Mouse (Mus musculus): Measurements from ENCODE around the gene Lima1. TPM values are rescaled to one million over a fixed set of nuclear protein-coding genes. Genes with fewer than 3 reads are reported as not detected.

Lima1 gene
- total RNA-seq, 1 experiment, result 69.9 TPM

- no peak overlapping the region for H3K27ac ChIP-seq (ENCODE audit: insufficient read depth, low read depth, low read length, poor library complexity, severe bottlenecking)
- H3K4me1 ChIP-seq (ENCODE audit: control insufficient read depth in 2 of 2, insufficient read depth in 2 of 2, low read length in 2 of 2, poor library complexity in 1 of 2), result peaks cover 0 to 7% of the 10 kb centered on the region in 2 experiments; a peak in 2 of 4 replicates
- H3K9ac ChIP-seq (ENCODE audit: insufficient read depth, low read depth, low read length, poor library complexity, severe bottlenecking), result no peak overlapping the region
- H3K4me3 ChIP-seq (ENCODE audit: insufficient read depth in 1 of 2, low read depth in 1 of 2, low read length in 2 of 2, poor library complexity in 1 of 2, severe bottlenecking in 1 of 2), result no peak overlapping the region
- TF ChIP-seq ZC3H11A (IDR thresholded peaks at IDR 0.05; ENCODE audit: borderline replicate concordance, low read depth, low read length) (no peak), HCFC1 (IDR thresholded peaks at IDR 0.05; ENCODE audit: borderline replicate concordance, insufficient read depth, low read length) (no peak), CHD2 (IDR thresholded peaks at IDR 0.05; ENCODE audit: low read depth, low read length) (no peak), MAFK (IDR thresholded peaks at IDR 0.05; ENCODE audit: insufficient read depth, low read depth, low read length) (no peak), ZNF384 (IDR thresholded peaks at IDR 0.05; ENCODE audit: low read depth, low read length) (no peak)
- no peaks in the 10 kb centered on the region for H3K9me3 ChIP-seq (ENCODE audit: control insufficient read depth, insufficient read depth, low read depth, low read length)
- DNase-seq (ENCODE audit: low read depth, low spot score), result no peak
- H3K36me3 ChIP-seq (ENCODE audit: control insufficient read depth, insufficient read depth, low read length, poor library complexity, severe bottlenecking), result peaks cover 24% of the 10 kb centered on the region; the same call in 1 of the 2 replicates
- in situ Hi-C loops (cut with MboI; ENCODE audit: low sequenced_read_pairs in 2 of 2, unreplicated experiment in 2 of 2), result no loop called here
Observed at GRCm38 (mm10) chr15:99865046-99865445, 10.2 kb downstream of the Lima1 start.

GRCm38 (mm10) chr15:99863786-99864185, 11.5 kb downstream of the Lima1 start:
- Histone ChIP-seq H3K27ac (ENCODE audit: insufficient read depth, low read depth, low read length, poor library complexity, severe bottlenecking) (no peak overlapping the region), H3K9ac (ENCODE audit: insufficient read depth, low read depth, low read length, poor library complexity, severe bottlenecking) (no peak overlapping the region), H3K4me3 (ENCODE audit: insufficient read depth in 1 of 2, low read depth in 1 of 2, low read length in 2 of 2, poor library complexity in 1 of 2, severe bottlenecking in 1 of 2) (no peak overlapping the region), H3K36me3 (ENCODE audit: control insufficient read depth, insufficient read depth, low read length, poor library complexity, severe bottlenecking) (peaks cover 23% of the 10 kb centered on the region; the same call in 1 of the 2 replicates), H3K9me3 (ENCODE audit: control insufficient read depth, insufficient read depth, low read depth, low read length) (no peaks in the 10 kb centered on the region), H3K4me1 (ENCODE audit: control insufficient read depth in 2 of 2, insufficient read depth in 2 of 2, low read length in 2 of 2, poor library complexity in 1 of 2) (peaks cover 0 to 7% of the 10 kb centered on the region in 2 experiments; a peak in 2 of 4 replicates)
- in situ Hi-C loops (cut with MboI; ENCODE audit: low sequenced_read_pairs in 2 of 2, unreplicated experiment in 2 of 2), result no loop called here
- DNase-seq (ENCODE audit: low read depth, low spot score), result no peak
- TF ChIP-seq MAFK (IDR thresholded peaks at IDR 0.05; ENCODE audit: insufficient read depth, low read depth, low read length), result no peak
- no peak for TF ChIP-seq HCFC1 (IDR thresholded peaks at IDR 0.05; ENCODE audit: borderline replicate concordance, insufficient read depth, low read length)
- no peak for TF ChIP-seq ZNF384 (IDR thresholded peaks at IDR 0.05; ENCODE audit: low read depth, low read length)
- no peak for TF ChIP-seq ZC3H11A (IDR thresholded peaks at IDR 0.05; ENCODE audit: borderline replicate concordance, low read depth, low read length)
- TF ChIP-seq CHD2 (IDR thresholded peaks at IDR 0.05; ENCODE audit: low read depth, low read length), result no peak

GRCm38 (mm10) chr15:99863358-99863757, 11.9 kb downstream of the Lima1 start:
- in situ Hi-C loops (cut with MboI; ENCODE audit: low sequenced_read_pairs in 2 of 2, unreplicated experiment in 2 of 2), result no loop called here
- Histone ChIP-seq H3K9me3 (ENCODE audit: control insufficient read depth, insufficient read depth, low read depth, low read length) (no peaks in the 10 kb centered on the region), H3K27ac (ENCODE audit: insufficient read depth, low read depth, low read length, poor library complexity, severe bottlenecking) (no peak overlapping the region), H3K9ac (ENCODE audit: insufficient read depth, low read depth, low read length, poor library complexity, severe bottlenecking) (no peak overlapping the region), H3K4me1 (ENCODE audit: control insufficient read depth in 2 of 2, insufficient read depth in 2 of 2, low read length in 2 of 2, poor library complexity in 1 of 2) (peaks cover 0 to 7% of the 10 kb centered on the region in 2 experiments; a peak in 2 of 4 replicates), H3K36me3 (ENCODE audit: control insufficient read depth, insufficient read depth, low read length, poor library complexity, severe bottlenecking) (peaks cover 19% of the 10 kb centered on the region; the same call in 1 of the 2 replicates), H3K4me3 (ENCODE audit: insufficient read depth in 1 of 2, low read depth in 1 of 2, low read length in 2 of 2, poor library complexity in 1 of 2, severe bottlenecking in 1 of 2) (no peak overlapping the region)
- DNase-seq (ENCODE audit: low read depth, low spot score), result no peak
- TF ChIP-seq MAFK (IDR thresholded peaks at IDR 0.05; ENCODE audit: insufficient read depth, low read depth, low read length) (no peak), ZNF384 (IDR thresholded peaks at IDR 0.05; ENCODE audit: low read depth, low read length) (no peak), HCFC1 (IDR thresholded peaks at IDR 0.05; ENCODE audit: borderline replicate concordance, insufficient read depth, low read length) (no peak), ZC3H11A (IDR thresholded peaks at IDR 0.05; ENCODE audit: borderline replicate concordance, low read depth, low read length) (no peak), CHD2 (IDR thresholded peaks at IDR 0.05; ENCODE audit: low read depth, low read length) (no peak)

GRCm38 (mm10) chr15:99862473-99862872, 12.8 kb downstream of the Lima1 start:
- in situ Hi-C loops (cut with MboI; ENCODE audit: low sequenced_read_pairs in 2 of 2, unreplicated experiment in 2 of 2), result no loop called here
- peaks cover 15% of the 10 kb centered on the region; the same call in 1 of the 2 replicates for H3K36me3 ChIP-seq (ENCODE audit: control insufficient read depth, insufficient read depth, low read length, poor library complexity, severe bottlenecking)
- H3K4me3 ChIP-seq (ENCODE audit: insufficient read depth in 1 of 2, low read depth in 1 of 2, low read length in 2 of 2, poor library complexity in 1 of 2, severe bottlenecking in 1 of 2), result no peak overlapping the region
- no peak for DNase-seq (ENCODE audit: low read depth, low spot score)
- no peak overlapping the region for H3K9ac ChIP-seq (ENCODE audit: insufficient read depth, low read depth, low read length, poor library complexity, severe bottlenecking)
- H3K9me3 ChIP-seq (ENCODE audit: control insufficient read depth, insufficient read depth, low read depth, low read length), result no peaks in the 10 kb centered on the region
- no peak overlapping the region for H3K27ac ChIP-seq (ENCODE audit: insufficient read depth, low read depth, low read length, poor library complexity, severe bottlenecking)
- TF ChIP-seq CHD2 (IDR thresholded peaks at IDR 0.05; ENCODE audit: low read depth, low read length), result no peak
- TF ChIP-seq ZC3H11A (IDR thresholded peaks at IDR 0.05; ENCODE audit: borderline replicate concordance, low read depth, low read length), result no peak
- TF ChIP-seq HCFC1 (IDR thresholded peaks at IDR 0.05; ENCODE audit: borderline replicate concordance, insufficient read depth, low read length), result no peak
- TF ChIP-seq ZNF384 (IDR thresholded peaks at IDR 0.05; ENCODE audit: low read depth, low read length), result no peak
- no peak for TF ChIP-seq MAFK (IDR thresholded peaks at IDR 0.05; ENCODE audit: insufficient read depth, low read depth, low read length)
- H3K4me1 ChIP-seq (ENCODE audit: control insufficient read depth in 2 of 2, insufficient read depth in 2 of 2, low read length in 2 of 2, poor library complexity in 1 of 2), result peaks cover 0 to 7% of the 10 kb centered on the region in 2 experiments; a peak in 2 of 4 replicates
